Mouse (Mus musculus) adrenal gland, adult 18-20 months (tissue): Measurements from ENCODE around the gene Fam209. TPM values are rescaled to one million over a fixed set of nuclear protein-coding genes. Genes with fewer than 3 reads are reported as not detected.

ENCODE experiments used
- DNase-seq, 2 experiments: peaks; one replicate each; pipeline ENCODE4 v3.0.0; 2021 to 2022; ENCODE audit warnings: low spot score in 2 of 2
- total RNA-seq, 2 experiments: library from RNA; stranded (reverse); gene quantifications; 1 replicate in 1 of 2; 2 replicates in 1 of 2; pipeline ENCODE4 v1.2.3; 2021

Fam209 gene
- total RNA-seq, 2 experiments from 2014 or later, result not detected

GRCm38 (mm10) chr2:172476707-172477260 lies 4.5 kb downstream of the Fam209 start:
- no peak for DNase-seq

DNA sequence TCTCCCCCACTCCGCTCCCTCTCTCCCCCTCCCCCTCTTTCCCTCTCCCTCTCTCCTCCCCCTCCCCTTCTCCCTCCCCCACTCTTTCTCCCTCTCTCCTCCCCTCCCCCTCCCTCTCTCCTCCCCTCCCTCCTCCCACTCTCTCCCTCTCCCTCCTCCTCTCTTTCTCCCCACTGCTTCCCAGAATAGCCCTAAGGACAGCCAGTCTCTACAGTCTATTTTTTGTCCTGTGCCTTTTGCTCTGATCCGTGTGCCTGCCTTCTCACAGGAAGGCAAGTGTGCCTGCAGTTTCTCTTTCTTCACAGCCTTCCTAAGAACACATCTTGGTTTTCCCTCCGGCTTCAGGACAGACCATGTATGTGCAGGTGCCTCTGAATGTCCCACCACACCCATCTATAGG lies 5.0 kb downstream of the Fam209 start:
- no peak for DNase-seq

- peak in 1 of 2 experiments; percentile 27 for DNase-seq
Observed at GRCm38 (mm10) chr2:172477860-172478259, 5.5 kb downstream of the Fam209 start.

DNA sequence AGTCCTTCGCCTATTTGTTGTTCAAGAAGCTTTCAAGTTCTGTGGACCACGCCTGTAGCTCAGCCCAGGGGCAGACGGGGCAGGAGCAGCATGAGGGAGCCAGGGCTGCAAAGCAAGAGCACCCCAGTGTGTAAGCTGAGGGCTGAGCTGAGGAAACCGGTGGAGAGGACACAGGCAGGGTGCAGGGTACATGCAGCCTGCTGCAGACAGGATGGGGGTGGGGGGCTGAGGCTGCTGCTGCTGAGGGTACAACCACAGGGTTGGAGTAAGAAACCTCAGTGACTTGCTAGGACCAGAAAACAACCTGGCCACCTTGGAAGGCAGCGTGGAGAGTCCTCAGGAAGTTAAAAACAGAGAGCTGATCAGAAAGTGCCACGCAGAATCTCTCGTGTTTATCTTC lies 8.0 kb downstream of the Fam209 start:
- no peak for DNase-seq

GRCm38 (mm10) chr2:172481654-172482385 lies 9.5 kb downstream of the Fam209 start:
- no peak for DNase-seq

- no peak for DNase-seq
Observed at GRCm38 (mm10) chr2:172483766-172484413, 11.6 kb downstream of the Fam209 start.

DNA sequence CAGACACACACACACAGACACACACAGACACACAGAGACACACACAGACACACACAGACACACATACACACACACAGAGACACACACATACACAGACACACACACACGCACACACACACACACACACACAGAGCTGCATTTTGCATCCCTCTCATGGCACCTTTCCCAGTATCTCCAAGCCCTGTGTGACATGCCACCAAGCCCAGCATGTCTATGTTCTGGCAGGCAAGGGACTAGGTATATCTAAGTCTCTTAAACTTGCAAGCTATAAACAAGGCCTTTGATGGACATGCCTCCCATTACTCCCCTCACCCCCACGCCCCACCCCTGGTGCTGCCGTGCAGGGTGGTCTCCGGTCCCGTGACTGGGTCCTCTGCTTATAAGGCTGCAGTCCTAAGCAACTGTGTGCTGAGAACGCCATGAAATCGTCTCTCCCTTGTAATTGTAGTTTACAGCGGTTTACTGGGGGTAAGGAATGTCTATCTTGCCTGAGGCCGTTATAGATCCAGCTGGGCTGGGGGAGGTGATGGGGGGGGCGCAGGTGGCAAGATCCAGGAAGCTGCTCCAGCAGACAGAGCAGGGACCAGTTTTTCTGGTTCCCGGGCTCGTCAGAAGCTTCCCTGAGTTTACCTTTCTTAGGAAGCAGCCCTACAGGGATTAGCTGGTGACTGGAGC lies 12.5 kb downstream of the Fam209 start:
- no peak for DNase-seq

GRCm38 (mm10) chr2:172496736-172497345 lies 24.5 kb downstream of the Fam209 start:
- no peak for DNase-seq

DNA sequence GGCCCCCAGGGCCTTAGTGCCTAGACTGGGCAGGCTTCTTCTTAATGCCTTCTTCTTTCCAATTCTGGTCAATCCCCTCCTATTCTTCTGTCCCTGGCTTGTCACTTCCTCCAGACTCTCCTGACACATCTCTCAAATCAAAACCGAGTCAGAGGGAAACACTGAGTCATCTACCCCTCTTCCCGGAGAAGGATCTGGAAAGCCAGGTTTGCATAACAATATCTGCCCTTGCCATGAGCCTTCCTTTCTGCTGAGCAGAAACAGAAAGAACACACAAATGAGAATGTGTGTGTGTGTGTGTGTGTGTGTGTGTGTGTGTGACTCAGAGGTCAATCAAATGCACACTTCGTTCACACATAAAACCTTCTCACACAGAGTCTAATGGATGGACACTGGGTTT lies 26.5 kb downstream of the Fam209 start:
- DNase-seq, result peak in 1 of 2 experiments; percentile 11

GRCm38 (mm10) chr2:172500752-172501316 lies 28.5 kb downstream of the Fam209 start:
- no peak for DNase-seq

- no peak for DNase-seq
Observed at GRCm38 (mm10) chr2:172501341-172501740, 29.0 kb downstream of the Fam209 start.

DNA sequence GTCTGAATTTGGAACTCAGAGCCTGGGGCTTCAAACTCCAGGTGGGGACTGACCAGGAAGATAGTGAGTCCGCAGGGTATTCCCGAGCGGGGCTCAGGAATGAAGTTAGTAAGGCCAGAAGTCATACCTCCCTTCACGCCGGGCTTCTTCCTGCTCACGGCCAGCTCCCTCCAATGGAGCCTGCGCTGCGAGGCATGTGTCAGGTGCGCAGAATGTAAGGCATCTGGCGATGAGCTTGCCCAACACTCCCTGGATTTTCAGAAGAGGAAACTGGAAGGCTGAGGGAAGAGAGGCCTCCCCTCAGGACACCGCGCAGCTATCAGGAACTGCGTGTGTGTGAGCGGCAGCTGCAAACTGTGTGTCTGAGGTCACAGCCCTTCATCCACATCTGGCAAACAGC lies 29.8 kb downstream of the Fam209 start:
- no peak for DNase-seq

GRCm38 (mm10) chr2:172506121-172506520 lies 33.8 kb downstream of the Fam209 start:
- DNase-seq, result no peak

DNA sequence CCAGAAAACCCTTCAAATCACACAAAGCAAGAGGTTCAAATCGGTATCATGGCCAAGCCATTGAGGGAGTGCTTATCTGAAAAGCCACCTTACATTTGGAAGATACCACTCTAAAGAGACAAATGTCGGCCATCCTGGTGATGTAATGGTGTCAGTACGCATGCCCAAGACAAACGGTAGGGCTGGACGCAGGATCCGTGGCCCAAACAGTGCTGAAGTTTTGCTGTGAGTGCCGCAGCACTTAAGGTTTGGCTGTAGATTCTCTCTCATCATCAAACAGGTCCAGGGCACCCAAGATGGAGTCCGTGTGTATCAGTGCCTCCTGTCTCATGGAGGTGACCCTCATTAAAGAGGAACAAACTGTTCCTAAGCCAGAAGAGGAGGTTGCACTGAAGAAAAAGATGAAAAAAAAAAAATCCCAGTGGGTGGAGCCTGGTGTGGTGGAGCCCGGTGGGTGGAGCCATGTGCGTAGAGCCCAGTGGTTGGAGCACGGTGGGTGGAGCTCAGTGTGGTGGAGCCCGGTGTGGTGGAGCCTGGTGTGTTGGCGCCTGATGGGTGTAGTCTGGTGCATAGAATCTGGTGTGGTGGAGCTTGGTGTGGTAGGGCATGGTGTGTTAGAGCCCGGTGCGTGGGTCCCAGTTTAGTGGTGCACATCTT lies 37.9 kb downstream of the Fam209 start:
- DNase-seq, result no peak

DNA sequence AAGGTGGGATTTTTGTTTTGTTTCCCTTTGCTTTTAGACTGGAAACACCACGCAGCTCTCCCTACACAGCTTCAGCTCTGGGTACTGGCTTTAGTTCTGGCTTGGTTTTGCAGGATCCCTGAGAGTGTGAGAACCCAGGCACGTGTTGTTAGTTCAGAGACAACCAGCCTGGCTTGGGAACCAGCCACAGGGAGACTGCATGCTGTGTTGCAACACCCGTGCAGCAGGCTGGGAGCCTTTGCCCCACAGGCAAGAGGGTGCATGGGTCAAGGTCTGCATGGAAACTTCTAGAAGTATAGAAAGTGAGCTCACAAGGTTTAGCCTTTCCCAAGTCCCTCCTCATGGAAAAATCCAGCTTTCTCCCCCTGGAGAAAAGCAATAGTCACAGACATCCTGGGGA lies 38.6 kb downstream of the Fam209 start:
- no peak for DNase-seq

GRCm38 (mm10) chr2:172516407-172516992 lies 44.2 kb downstream of the Fam209 start:
- DNase-seq, result no peak

DNA sequence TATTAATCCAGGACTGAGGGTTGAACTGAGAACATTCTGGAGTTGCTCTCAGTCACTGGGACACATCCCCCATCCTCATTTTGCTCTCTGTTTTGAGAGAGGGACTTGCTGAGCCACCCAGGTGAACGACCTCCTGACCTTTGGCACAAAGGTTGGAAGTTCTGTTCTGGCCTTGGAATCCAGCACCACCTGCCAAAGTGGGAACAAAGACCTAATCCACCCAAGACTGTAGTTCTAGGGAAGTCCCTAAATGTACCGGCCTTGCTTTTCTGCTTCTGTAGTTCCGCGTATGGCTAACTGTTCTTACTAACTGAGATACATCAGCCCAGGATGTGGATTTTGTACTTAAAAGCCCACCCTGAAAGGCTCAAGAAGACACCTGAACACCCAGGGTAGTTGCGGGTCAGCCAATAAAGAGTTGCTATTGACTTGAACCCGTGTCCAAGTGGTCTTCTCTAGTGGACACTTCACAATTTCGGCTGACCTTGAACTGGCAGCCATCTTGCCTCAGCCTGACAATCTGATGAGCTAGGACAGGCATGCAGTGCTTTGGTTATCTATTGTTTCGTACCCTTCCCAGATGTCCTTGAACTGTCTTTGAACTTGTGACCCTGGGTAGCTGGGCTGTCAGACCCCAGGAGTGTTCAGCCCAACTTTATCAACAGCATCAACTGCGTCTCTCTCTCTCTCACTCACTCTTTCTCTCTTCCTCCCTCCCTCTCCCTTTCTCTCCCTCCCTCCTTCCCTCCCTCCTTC lies 48.5 kb downstream of the Fam209 start:
- DNase-seq, result no peak

- DNase-seq, result no peak
Observed at GRCm38 (mm10) chr2:172522528-172522927, 50.2 kb downstream of the Fam209 start.
